Mouse (Mus musculus) lung, adult 2 months (tissue): Measurements from ENCODE around the gene Tlr8. TPM values are rescaled to one million over a fixed set of nuclear protein-coding genes. Genes with fewer than 3 reads are reported as not detected.

Experiments
- DNase-seq: peaks from one replicate; pipeline ENCODE4 v3.0.0; 2022
- H3K4me1 ChIP-seq: fragments of 200-500 bp; 2 replicates; pipeline ENCODE4 v1.6.1; 2011; ENCODE audit warnings: low read length; ENCODE audit not compliant: control insufficient read depth, insufficient read depth
- H3K4me3 ChIP-seq: fragments of 200-500 bp; replicated peaks from 2 replicates; pipeline ENCODE3; 2011; ENCODE audit warnings: low read depth, mild to moderate bottlenecking, control low read depth, low read length; ENCODE audit errors: extremely low read depth
- CTCF ChIP-seq: fragments of 200-500 bp; IDR thresholded peaks from 2 replicates; pipeline ENCODE4 v1.5.1; 2011; ENCODE audit warnings: mild to moderate bottlenecking, low read length, control low read depth; ENCODE audit not compliant: insufficient read depth
- POLR2A ChIP-seq: fragments of 200-500 bp; IDR thresholded peaks from 2 replicates; pipeline ENCODE4 v1.6.1; 2011; ENCODE audit warnings: low read depth, mild to moderate bottlenecking, control low read depth, low read length, borderline replicate concordance; ENCODE audit errors: extremely low read depth
- WGBS: fragments of 180-500 bp; shearing (Covaris S2); methylation state at CpG from one replicate; pipeline ENCODE4 v1.1.7; 2018; 5-methylcytosine and 5-hydroxymethylcytosine counted together
- polyA plus RNA-seq: library from polyadenylated mRNA; depleted of rRNA; stranded (reverse); fragments of >200 nt; gene quantifications from 2 replicates; pipeline ENCODE4 v1.2.3, GENCODE M21; 2012; rRNA removed

Tlr8 gene
- polyA plus RNA-seq, 1 experiment: 2.5 TPM

GRCm38 (mm10) chrX:167208506-167208820 is 55.7 kb downstream of the Tlr8 start:
- H3K4me3 ChIP-seq: peak overlapping the region; percentile 100
- peaks cover 5% of the 10 kb centered on the region for H3K4me1 ChIP-seq
- peak; percentile 56 for DNase-seq
- TF ChIP-seq CTCF (no peak), POLR2A (peak; percentile 60; the same call in 1 of the 2 replicates)
- WGBS: 27% methylated on average over 16 of the region's 16 CpGs

GRCm38 (mm10) chrX:167207741-167208505 is 56.2 kb downstream of the Tlr8 start:
- TF ChIP-seq CTCF: no peak
- peak; percentile 33; the same call in 1 of the 2 replicates for TF ChIP-seq POLR2A
- WGBS: 29% methylated on average over 25 of the region's 25 CpGs
- DNase-seq: peak; percentile 41
- peak overlapping the region; percentile 100 for H3K4me3 ChIP-seq
- peaks cover 5% of the 10 kb centered on the region for H3K4me1 ChIP-seq

- TF ChIP-seq CTCF (no peak), POLR2A (no peak)
- WGBS: 48% methylated on average over 8 of the region's 8 CpGs
- DNase-seq: no peak
These were observed 58.2 kb downstream of the Tlr8 start for GRCm38 (mm10) chrX:167205813-167206520.

DNA sequence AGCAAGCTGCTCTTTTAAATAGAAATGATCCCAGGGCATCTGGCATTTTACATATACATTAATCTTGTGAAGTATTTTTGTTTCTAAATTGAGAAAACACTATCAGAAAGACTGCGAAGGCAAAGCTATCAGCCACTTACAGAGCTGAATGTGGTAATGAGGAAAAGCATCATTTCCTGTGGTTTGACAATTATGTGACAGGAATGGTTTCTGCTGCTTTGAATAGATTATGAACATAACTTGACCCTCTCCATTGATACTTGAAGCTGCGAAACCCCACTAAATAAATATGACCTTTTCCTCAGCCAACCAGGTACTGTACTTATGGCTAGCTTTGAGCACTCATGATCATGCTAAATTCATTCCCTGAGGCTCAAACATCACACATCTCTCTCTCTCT is 62.8 kb downstream of the Tlr8 start:
- no peak for DNase-seq
- Histone ChIP-seq H3K4me3 (no peak overlapping the region), H3K4me1 (no peaks in the 10 kb centered on the region; the same call in none of the 2 replicates)
- no peak for TF ChIP-seq POLR2A
- no peak for TF ChIP-seq CTCF
- 51% methylated on average over 2 of the region's 2 CpGs for WGBS

More at GRCm38 (mm10) chrX:167205813-167206520, 58.2 kb downstream of the Tlr8 start:
- no peak overlapping the region for H3K4me3 ChIP-seq
- H3K4me1 ChIP-seq: peaks cover 2% of the 10 kb centered on the region; the same call in 1 of the 2 replicates

- TF ChIP-seq CTCF: no peak
- no peak for TF ChIP-seq POLR2A
- WGBS: 39% methylated on average over 2 of the region's 2 CpGs
- DNase-seq: no peak
- Histone ChIP-seq H3K4me3 (no peak overlapping the region), H3K4me1 (no peaks in the 10 kb centered on the region; the same call in 1 of the 2 replicates)
These were observed 68.9 kb downstream of the Tlr8 start for GRCm38 (mm10) chrX:167195228-167195649.

Other genes with a start within 250 kb of the Tlr8 start
- 450 and 779 TPM in 2 replicates for gene Tmsb4x, start 55.0 kb downstream of the Tlr8 start, polyA plus RNA-seq
- gene Tlr7, start 66.2 kb upstream of the Tlr8 start, polyA plus RNA-seq: 0.71 and 1.3 TPM in 2 replicates
- 25.6 and 29.2 TPM in 2 replicates for gene Prps2, start 118.4 kb upstream of the Tlr8 start, polyA plus RNA-seq